Mouse (Mus musculus): Measurements from ENCODE around the gene Ptx4. TPM values are rescaled to one million over a fixed set of nuclear protein-coding genes. Genes with fewer than 3 reads are reported as not detected.

Ptx4 gene
- not detected in 2 replicates for polyA plus RNA-seq (2015; fragmentation: Nextera tagmentation; extraction: Ambion mirVana)

DNA sequence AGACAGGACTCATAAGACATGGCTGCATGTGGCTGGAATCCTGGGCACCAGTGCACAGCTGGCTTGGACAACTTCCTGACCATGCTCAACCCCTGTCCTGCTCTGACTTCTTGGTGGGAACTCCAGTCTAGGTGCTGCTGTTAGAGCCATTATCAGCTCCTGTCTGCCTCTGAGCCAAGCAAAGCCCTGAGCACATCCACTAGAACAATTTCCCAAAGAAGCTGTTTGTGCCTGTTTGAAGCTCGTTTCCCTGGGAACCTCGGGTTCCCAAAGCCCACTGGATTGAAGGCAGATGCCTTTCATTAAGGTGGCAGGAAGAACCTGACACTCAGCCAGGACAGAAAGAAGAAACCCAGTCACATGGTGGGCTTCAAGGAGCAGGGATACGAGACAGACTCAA lies at the start of gene Ptx4:
Gene Ptx4, plus strand, starts transcription at position 355 of the 400 bp plus-strand sequence.
- H3K36me3 ChIP-seq: no peaks in the 10 kb centered on the region
- WGBS: 54% methylated on average over 3 of the region's 3 CpGs
- H3K9ac ChIP-seq: 0 out of 2 replicates have a peak within 1 kb of the TSS, but pooled peaks have one; percentile 35
- H3K4me3 ChIP-seq: no peak within 1 kb of the TSS
- H3K4me1 ChIP-seq (replicated peaks): peaks cover 5% of the 10 kb centered on the region
- no peak for ATAC-seq (ENCODE audit: low FRiP score)
- no peak within 1 kb of the TSS for H3K4me2 ChIP-seq
- no peak within 1 kb of the TSS for H3K27ac ChIP-seq
- peaks cover 31% of the 10 kb centered on the region for H3K27me3 ChIP-seq
- no peaks in the 10 kb centered on the region for H3K9me3 ChIP-seq

DNA sequence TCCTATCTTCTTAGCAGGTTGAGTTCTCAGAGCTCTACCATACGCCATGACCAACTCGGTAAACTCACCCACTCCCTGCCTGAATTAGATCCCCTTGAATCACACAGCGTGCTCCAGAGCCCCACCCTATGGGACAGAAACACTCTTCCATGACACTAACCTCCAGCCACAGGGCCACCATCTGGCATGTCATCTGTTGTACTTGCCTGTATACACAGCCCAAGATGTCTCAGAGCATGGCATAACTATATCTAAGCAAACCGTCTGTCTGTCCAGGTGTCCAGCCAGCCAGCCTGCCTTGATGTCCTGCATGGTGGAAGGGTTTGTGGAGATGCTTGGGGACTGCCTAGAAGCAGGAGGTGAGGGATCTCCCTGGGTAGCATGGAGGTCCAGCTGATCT lies 43.7 kb upstream of the Ptx4 start:
- 79% methylated on average over 4 of the region's 4 CpGs for WGBS
- H3K27ac ChIP-seq: peak overlapping the region; percentile 71
- ATAC-seq (ENCODE audit: low FRiP score): no peak

DNA sequence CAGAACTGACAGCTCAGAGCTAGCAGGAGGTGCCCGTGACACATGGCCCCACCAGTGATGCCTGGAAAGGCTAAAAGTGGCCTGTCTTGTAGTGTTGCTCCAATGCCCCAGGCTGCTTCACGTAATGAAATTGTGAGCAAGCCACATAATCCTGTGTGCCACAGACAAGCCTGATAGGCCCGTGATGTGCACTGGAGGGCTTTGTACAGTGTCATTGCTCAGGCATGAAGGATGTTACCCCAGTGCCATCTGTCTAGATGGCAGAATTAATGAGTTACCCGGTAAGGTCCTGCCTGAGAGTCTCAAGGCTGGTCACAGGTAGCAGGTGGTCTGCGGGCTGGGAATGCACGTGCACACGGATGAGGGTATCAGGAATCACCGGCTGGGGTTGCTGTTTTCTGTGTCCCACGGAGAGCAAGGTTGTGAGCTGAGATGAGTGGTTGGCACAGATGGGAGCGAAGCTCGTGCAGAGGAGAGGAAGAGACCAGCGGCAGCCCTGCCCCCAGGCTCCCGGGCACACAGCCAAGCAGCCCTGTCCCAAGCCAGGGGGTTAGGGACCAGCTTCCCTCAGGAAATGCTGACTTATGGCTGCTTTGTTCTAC lies 42.7 kb upstream of the Ptx4 start:
- H3K4me3 ChIP-seq: peak overlapping the region; percentile 7; the same call in 1 of the 2 replicates
- peak; percentile 75 for ATAC-seq (ENCODE audit: low FRiP score)
- 60% methylated on average over 13 of the region's 13 CpGs for WGBS

More for the DNA sequence above, 43.7 kb upstream of the Ptx4 start:
- peaks cover 25% of the 10 kb centered on the region for H3K4me1 ChIP-seq (replicated peaks)
- no peaks in the 10 kb centered on the region for H3K27me3 ChIP-seq
- no peak overlapping the region for H3K9ac ChIP-seq
- peaks cover 18% of the 10 kb centered on the region for H3K36me3 ChIP-seq
- H3K4me2 ChIP-seq: no peak overlapping the region
- H3K9me3 ChIP-seq: no peaks in the 10 kb centered on the region
- H3K4me3 ChIP-seq: no peak overlapping the region

DNA sequence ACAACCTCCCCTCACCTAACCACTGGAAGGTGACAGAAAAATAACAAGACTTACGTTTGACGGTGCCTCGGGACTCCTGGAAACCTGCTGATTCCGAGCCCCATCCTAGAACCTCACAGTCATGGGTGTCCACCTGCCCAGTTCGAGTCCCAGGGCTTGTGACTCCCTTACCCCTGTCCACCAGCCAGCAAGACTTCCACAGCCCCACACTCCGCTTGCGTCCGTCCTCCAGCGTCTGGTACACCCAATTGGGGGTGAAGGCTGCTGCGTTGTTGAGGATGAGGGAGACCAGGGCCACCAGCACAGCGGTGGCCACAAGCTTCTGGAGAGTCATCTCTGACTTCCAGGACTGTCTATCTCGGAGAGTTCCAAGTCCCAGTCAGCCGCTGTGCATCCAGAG lies 40.4 kb upstream of the Ptx4 start:
- peaks cover 16% of the 10 kb centered on the region for H3K36me3 ChIP-seq
- peaks cover 25% of the 10 kb centered on the region for H3K4me1 ChIP-seq (replicated peaks)
- H3K4me2 ChIP-seq: 0 out of 2 replicates have a peak overlapping the region, but pooled peaks have one; percentile 1
- H3K9me3 ChIP-seq: no peaks in the 10 kb centered on the region
- peak overlapping the region; percentile 43; the same call in 1 of the 2 replicates for H3K9ac ChIP-seq
- H3K27ac ChIP-seq: peak overlapping the region; percentile 55
- H3K4me3 ChIP-seq: peak overlapping the region; percentile 24
- no peak for ATAC-seq (ENCODE audit: low FRiP score)
- WGBS: 87% methylated on average over 13 of the region's 13 CpGs
- H3K27me3 ChIP-seq: no peaks in the 10 kb centered on the region

More for the DNA sequence above, 42.7 kb upstream of the Ptx4 start:
- peak overlapping the region; percentile 25; the same call in 1 of the 2 replicates for H3K4me2 ChIP-seq
- H3K27me3 ChIP-seq: no peaks in the 10 kb centered on the region
- H3K4me1 ChIP-seq (replicated peaks): peaks cover 25% of the 10 kb centered on the region
- H3K27ac ChIP-seq: peak overlapping the region; percentile 71
- no peaks in the 10 kb centered on the region for H3K9me3 ChIP-seq
- H3K36me3 ChIP-seq: peaks cover 16% of the 10 kb centered on the region
- H3K9ac ChIP-seq: peak overlapping the region; percentile 46; the same call in 1 of the 2 replicates

DNA sequence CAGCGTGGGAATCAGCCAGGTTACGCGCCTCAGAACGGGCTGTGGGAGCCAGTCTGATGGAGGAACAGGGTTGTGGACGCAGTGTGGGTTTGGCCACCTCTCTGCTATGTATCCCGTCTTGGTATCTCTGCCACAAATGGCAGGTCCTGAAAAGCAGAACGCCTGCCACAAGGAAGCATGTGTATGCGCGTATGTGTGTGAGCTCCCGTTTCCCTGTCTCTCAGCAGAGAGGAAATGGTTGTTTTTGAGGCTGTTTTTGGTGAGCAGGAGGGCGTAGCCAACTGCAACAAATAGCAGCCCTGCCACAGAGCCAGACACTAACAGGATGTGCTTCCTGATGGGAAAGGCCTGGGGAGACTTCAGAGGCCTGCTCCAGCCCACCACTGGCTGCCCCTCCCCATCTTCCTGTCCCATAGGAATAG lies 39.6 kb upstream of the Ptx4 start:
- H3K9me3 ChIP-seq: no peaks in the 10 kb centered on the region
- H3K4me3 ChIP-seq: peak overlapping the region; percentile 24
- H3K4me1 ChIP-seq (replicated peaks): peaks cover 25% of the 10 kb centered on the region
- peak overlapping the region; percentile 55 for H3K27ac ChIP-seq
- H3K9ac ChIP-seq: peak overlapping the region; percentile 56
- no peak for ATAC-seq (ENCODE audit: low FRiP score)
- 82% methylated on average over 11 of the region's 11 CpGs for WGBS
- H3K4me2 ChIP-seq: 0 out of 2 replicates have a peak overlapping the region, but pooled peaks have one; percentile 1
- no peaks in the 10 kb centered on the region for H3K27me3 ChIP-seq
- peaks cover 16% of the 10 kb centered on the region for H3K36me3 ChIP-seq

DNA sequence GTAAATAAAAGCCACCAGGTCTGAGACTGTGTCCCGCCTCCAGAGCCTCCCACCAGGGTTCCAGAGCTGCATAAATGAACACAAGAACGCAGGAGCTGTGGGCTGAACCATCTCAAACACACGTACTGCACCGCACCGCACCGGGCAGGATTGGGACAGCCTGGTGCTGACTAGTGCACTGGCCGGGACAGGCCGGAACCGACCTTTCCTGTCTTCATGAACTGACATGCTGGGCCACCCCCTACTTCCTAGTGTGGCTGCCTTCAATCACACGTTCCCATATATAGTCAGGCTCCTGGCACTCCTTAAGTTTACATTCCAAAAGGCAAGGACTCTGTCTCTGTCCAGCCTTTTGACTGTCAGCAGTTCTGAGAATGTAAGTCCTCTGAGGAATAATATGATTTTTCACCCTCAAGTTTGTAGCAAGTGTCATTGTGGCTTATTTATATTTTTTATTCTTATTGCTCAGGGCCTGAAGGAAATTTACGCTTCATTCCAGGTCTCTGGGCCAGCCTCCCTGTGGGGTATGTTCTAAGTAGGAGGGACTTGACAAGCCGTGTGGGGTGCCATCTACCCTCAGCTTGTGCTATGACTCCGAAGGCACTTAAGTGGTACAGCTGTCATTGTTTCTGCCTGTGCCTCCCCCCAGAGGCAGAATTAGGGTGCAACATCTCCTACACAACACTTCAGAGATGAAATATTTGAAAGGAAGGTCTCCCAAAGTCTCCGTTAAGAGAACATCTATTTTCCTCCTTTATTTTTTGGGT lies 38.3 kb upstream of the Ptx4 start:
- ATAC-seq (ENCODE audit: low FRiP score): no peak
- Histone ChIP-seq H3K4me2 (no peak overlapping the region), H3K9ac (0 out of 2 replicates have a peak overlapping the region, but pooled peaks have one; percentile 35), H3K9me3 (no peaks in the 10 kb centered on the region), H3K27me3 (no peaks in the 10 kb centered on the region), H3K4me1 (replicated peaks) (peaks cover 19% of the 10 kb centered on the region), H3K4me3 (no peak overlapping the region), H3K27ac (peak overlapping the region; percentile 44; the same call in 1 of the 2 replicates), H3K36me3 (peaks cover 18% of the 10 kb centered on the region)
- 82% methylated on average over 14 of the region's 14 CpGs for WGBS

DNA sequence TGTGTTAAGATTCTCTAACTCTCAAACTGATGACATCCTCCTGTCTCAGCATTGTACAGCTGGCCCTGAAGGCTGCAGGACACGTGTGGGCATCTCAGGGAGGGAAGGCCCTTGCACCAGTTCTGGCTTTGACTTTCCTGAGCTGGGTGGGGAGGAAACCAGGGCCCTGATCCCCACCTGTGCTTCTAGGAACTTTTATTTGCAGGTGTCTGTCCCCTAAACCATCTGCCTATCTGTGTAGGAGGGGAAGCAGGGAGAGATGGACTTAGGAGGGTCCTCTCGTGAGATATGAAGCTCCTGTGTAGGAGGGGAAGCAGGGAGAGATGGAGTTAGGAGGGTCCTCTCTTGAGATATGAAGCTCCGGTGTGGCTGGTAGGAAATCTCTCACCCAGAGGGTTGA lies 37.7 kb upstream of the Ptx4 start:
- H3K27ac ChIP-seq: no peak overlapping the region
- WGBS: 76% methylated on average over 3 of the region's 3 CpGs
- peaks cover 13% of the 10 kb centered on the region for H3K4me1 ChIP-seq (replicated peaks)
- no peak overlapping the region for H3K4me2 ChIP-seq
- no peaks in the 10 kb centered on the region for H3K27me3 ChIP-seq
- H3K9me3 ChIP-seq: no peaks in the 10 kb centered on the region
- H3K9ac ChIP-seq: no peak overlapping the region
- H3K36me3 ChIP-seq: peaks cover 24% of the 10 kb centered on the region
- no peak for ATAC-seq (ENCODE audit: low FRiP score)
- no peak overlapping the region for H3K4me3 ChIP-seq

DNA sequence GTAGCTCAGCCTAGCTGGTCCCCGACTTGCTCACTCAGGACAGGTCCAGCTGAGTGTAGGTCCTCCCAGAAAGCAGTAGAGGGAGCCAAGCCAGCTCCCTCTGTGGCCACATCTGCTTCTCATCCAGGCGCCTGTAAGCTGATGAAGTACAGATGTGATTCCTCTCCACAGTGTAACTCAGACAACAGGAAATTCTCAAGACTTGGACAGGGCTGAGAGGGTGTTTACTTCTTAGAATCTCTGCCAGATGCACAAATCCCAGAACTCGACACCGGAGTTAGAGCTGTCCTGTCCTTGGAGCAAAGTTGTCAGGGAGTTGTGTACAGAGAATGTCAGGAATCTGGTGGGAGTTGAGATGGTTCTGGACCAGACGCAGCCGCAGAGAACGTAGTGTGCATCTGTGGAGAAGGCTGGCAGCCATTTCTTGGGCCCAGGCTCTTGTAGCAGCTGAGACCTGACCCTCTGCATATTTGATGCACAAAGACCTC lies 37.1 kb upstream of the Ptx4 start, which contains the start of gene Tmem204:
Gene Tmem204, minus strand, starts transcription at position 148 of the 488 bp plus-strand sequence.
- no peak for ATAC-seq (ENCODE audit: low FRiP score)
- WGBS: 63% methylated on average over 7 of the region's 7 CpGs
- Histone ChIP-seq H3K4me1 (replicated peaks) (peaks cover 7% of the 10 kb centered on the region), H3K27ac (peak within 1 kb of the TSS; percentile 40; the same call in 1 of the 2 replicates), H3K27me3 (no peaks in the 10 kb centered on the region), H3K4me2 (no peak within 1 kb of the TSS), H3K9ac (no peak within 1 kb of the TSS), H3K9me3 (no peaks in the 10 kb centered on the region), H3K36me3 (peaks cover 30% of the 10 kb centered on the region), H3K4me3 (no peak within 1 kb of the TSS)

DNA sequence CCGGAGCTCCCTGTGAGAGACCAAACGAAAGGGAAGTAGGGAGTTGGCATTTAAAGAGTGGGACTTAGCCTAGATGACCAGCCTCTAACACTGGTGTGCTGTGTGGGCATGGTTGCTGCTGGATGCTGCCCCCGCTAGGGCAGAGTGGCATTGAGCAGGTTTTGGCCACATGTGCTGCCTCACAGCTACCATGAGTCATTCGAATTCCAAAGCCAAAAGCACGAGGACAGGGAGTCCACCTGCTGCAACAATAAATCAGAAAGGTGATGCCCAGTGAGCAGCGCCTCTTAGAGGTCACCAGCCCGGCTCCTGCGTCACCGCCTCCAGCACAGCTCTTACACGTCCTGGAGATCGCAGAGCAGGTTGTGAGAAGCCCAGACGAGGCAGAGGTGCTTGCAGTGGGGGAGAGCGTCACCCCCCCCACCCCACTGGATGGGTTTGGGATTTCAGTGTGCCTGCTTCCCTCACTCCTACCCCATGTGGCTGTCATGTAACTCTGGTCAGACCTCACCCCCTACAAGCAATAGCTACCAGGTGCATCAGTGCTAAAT lies 35.6 kb upstream of the Ptx4 start:
- no peak for ATAC-seq (ENCODE audit: low FRiP score)
- H3K27me3 ChIP-seq: no peaks in the 10 kb centered on the region
- H3K4me3 ChIP-seq: no peak overlapping the region
- H3K4me2 ChIP-seq: no peak overlapping the region
- 88% methylated on average over 13 of the region's 13 CpGs for WGBS
- no peak overlapping the region for H3K27ac ChIP-seq
- no peaks in the 10 kb centered on the region for H3K4me1 ChIP-seq (replicated peaks)
- peaks cover 39% of the 10 kb centered on the region for H3K36me3 ChIP-seq
- H3K9ac ChIP-seq: no peak overlapping the region
- no peaks in the 10 kb centered on the region for H3K9me3 ChIP-seq

DNA sequence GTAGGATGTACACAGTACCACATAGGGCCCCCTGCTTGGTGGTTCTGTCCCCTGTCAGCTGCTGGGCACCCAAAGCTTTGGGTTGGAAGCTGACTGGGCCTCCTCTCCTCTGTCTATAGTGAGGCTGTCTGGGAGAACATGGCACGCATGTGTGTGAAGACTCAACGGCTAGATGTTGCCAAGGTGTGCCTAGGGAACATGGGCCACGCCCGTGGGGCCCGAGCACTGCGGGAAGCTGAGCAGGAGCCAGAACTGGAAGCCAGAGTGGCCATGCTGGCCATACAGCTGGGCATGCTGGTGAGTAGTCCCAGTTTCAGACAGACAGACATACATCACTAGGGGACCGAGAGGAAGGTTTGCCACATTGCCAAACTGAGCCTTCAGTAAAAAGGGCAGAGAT lies 33.8 kb upstream of the Ptx4 start:
- WGBS: 95% methylated on average over 7 of the region's 7 CpGs

DNA sequence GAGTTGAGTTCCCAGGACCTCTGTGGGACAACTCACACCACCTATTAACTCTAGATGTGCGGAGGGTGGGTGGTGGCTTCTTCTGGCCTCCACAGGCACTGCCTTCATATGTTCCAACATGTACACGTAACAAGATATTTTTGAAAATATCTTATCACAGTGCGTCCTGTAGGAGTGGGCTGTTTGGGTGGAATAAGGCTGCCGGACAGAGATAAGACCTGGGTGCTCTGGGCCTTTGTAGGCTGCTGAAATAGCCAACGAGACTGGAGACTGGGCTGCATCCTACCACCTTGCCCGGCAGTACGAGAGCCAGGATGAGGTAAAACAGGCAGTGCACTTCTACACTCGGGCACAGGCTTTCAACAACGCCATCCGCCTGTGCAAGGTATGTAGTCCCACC lies 31.4 kb upstream of the Ptx4 start:
- Histone ChIP-seq H3K4me3 (no peak overlapping the region), H3K27me3 (no peaks in the 10 kb centered on the region), H3K27ac (no peak overlapping the region), H3K36me3 (peaks cover 65% of the 10 kb centered on the region), H3K9ac (no peak overlapping the region), H3K4me2 (no peak overlapping the region), H3K9me3 (no peaks in the 10 kb centered on the region), H3K4me1 (replicated peaks) (no peaks in the 10 kb centered on the region)
- no peak for ATAC-seq (ENCODE audit: low FRiP score)
- 91% methylated on average over 10 of the region's 10 CpGs for WGBS

More for the DNA sequence above, 33.8 kb upstream of the Ptx4 start:
- Histone ChIP-seq H3K4me2 (no peak overlapping the region), H3K36me3 (peaks cover 42% of the 10 kb centered on the region), H3K27ac (no peak overlapping the region), H3K9me3 (no peaks in the 10 kb centered on the region), H3K9ac (no peak overlapping the region), H3K4me3 (no peak overlapping the region), H3K27me3 (no peaks in the 10 kb centered on the region), H3K4me1 (replicated peaks) (no peaks in the 10 kb centered on the region)
- ATAC-seq (ENCODE audit: low FRiP score): no peak

DNA sequence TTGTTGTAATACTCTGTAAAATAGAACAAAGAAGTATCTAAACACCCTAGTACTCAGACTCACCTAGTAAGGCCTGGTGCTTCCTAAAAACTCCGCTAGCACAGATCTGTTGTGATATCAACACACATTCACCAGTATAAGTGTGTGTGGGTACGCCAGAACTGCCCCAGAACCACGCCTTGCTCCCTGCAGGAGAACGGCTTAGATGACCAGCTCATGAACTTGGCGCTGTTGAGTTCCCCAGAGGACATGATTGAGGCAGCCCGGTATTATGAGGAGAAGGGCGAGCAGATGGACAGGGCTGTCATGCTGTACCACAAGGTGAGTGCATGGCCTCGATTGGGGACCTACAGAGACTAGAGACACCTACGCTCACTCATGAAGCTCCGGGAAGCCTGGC lies 30.1 kb upstream of the Ptx4 start:
- Histone ChIP-seq H3K27me3 (no peaks in the 10 kb centered on the region), H3K9ac (no peak overlapping the region), H3K27ac (no peak overlapping the region), H3K4me1 (replicated peaks) (no peaks in the 10 kb centered on the region), H3K36me3 (peaks cover 74% of the 10 kb centered on the region), H3K9me3 (no peaks in the 10 kb centered on the region), H3K4me3 (no peak overlapping the region), H3K4me2 (no peak overlapping the region)
- no peak for ATAC-seq (ENCODE audit: low FRiP score)
- WGBS: 97% methylated on average over 10 of the region's 10 CpGs

All from hindbrain, embryonic 13.5 days (tissue).